10 mouse cellular contexts compared by ENCODE assay signal in the genomic region with DNA sequence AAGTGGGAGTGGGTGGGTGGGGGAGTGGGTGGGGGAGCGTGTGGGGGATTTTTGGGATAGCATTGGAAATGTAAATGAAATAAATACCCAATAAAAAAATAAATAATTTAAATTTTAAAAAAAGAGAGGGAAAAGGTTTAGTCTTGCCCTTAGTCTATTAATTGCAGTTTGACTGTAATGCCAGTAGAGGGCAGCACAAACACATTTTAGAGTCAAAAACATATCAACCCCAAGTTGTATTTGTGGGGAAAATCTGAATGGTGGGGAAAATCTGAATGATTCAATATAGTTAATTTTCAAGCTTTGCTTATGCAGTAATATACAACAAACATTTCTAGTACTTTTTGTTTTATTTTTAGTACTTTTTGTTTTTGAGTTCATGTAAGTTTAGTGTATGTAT. TPM values are rescaled to one million over a fixed set of nuclear protein-coding genes. Genes with fewer than 3 reads are reported as not detected.
DNase-seq lines count a peak whose midpoint lies in the region; ATAC-seq and TF ChIP-seq lines count a peak whose summit lies in the region.
"Had no signal": no experiment of that assay in that cellular context is flagged by ENCODE, and none has a peak within 500 bp of the region (broad histone marks: within the 10 kb centered on the region; RNA-seq: fewer than 3 reads in every experiment).

No protein-coding gene starts in this region.

- ATAC-seq in lung, postnatal 0 days: no peak
- no peak for ATAC-seq in megakaryocyte, adult 5-6 weeks (ENCODE audit: poor library complexity, severe bottlenecking)
- ATAC-seq: activated CD4-positive, CD25-positive, alpha-beta regulatory T cell, adult 4 months had no signal

- peak; percentile 75 for TF ChIP-seq CTCF in gastrocnemius, adult 2 months (IDR thresholded peaks at IDR 0.05)
- TF ChIP-seq CTCF in lung, postnatal 0 days (IDR thresholded peaks at IDR 0.05): peak; percentile 63
- no peak for TF ChIP-seq CTCF in lung, adult 2 months (IDR thresholded peaks at IDR 0.05; ENCODE audit: insufficient read depth, low read length)

- H3K36me3 ChIP-seq in lung, postnatal 0 days (ENCODE audit: insufficient read depth, low read length): no peaks in the 10 kb centered on the region
- H3K36me3 ChIP-seq: heart, embryonic 15.5 days had no signal

- no peak overlapping the region for H3K27ac ChIP-seq in gastrocnemius, adult 2 months
- H3K27ac ChIP-seq in lung, postnatal 0 days (ENCODE audit: low read length): no peak overlapping the region
- H3K27ac ChIP-seq: heart, embryonic 15.5 days had no signal

- no peak overlapping the region for H3K4me3 ChIP-seq in gastrocnemius, adult 2 months
- no peak overlapping the region for H3K4me3 ChIP-seq in lung, postnatal 0 days (ENCODE audit: low read depth, low read length)
- no peak overlapping the region for H3K4me3 ChIP-seq in lung, adult 2 months (replicated peaks; ENCODE audit: extremely low read depth, low read depth, low read length)
- H3K4me3 ChIP-seq: heart, embryonic 15.5 days had no signal

- no peaks in the 10 kb centered on the region; the same call in 1 of the 2 replicates for H3K4me1 ChIP-seq in lung, postnatal 0 days (ENCODE audit: insufficient read depth, low read depth, low read length)
- H3K4me1 ChIP-seq in lung, adult 2 months (ENCODE audit: control insufficient read depth, insufficient read depth, low read length): no peaks in the 10 kb centered on the region

- no peak for TF ChIP-seq EP300 in lung, postnatal 0 days (IDR thresholded peaks at IDR 0.05)

- H3K4me2 ChIP-seq in lung, postnatal 0 days (replicated peaks; ENCODE audit: low read depth, low read length): no peak overlapping the region
- H3K4me2 ChIP-seq: heart, embryonic 15.5 days had no signal

- no peaks in the 10 kb centered on the region; the same call in 1 of the 2 replicates for H3K27me3 ChIP-seq in lung, postnatal 0 days (replicated peaks; ENCODE audit: insufficient read depth, low read length)

- no peak for TF ChIP-seq POLR2A in lung, adult 2 months (IDR thresholded peaks at IDR 0.05; ENCODE audit: borderline replicate concordance, extremely low read depth, low read depth, low read length)

- DNase-seq in gastrocnemius, adult 2 months: no peak
- no peak for DNase-seq in gastrocnemius, postnatal 14 days
- DNase-seq in lung, postnatal 0 days (ENCODE audit: low spot score): peak; percentile 59
- no peak for DNase-seq in lung, adult 2 months
- DNase-seq in R1 (ENCODE audit: low read depth, low spot score): peak; percentile 38
- DNase-seq in naive thymus-derived CD4-positive, alpha-beta T cell, adult 2 months (ENCODE audit: low read depth): peak; percentile 61
- DNase-seq in adrenal gland, adult 18-20 months (ENCODE audit: low spot score in 2 of 2): no peak

- intact Hi-C loops in gastrocnemius, adult 2 months (cut with DNase I): no loop called here
- intact Hi-C loops in gastrocnemius, postnatal 14 days (cut with DNase I; ENCODE audit: low total_unique reads): no loop called here

- H3K9ac ChIP-seq in lung, postnatal 0 days (replicated peaks; ENCODE audit: low read depth): no peak overlapping the region
- H3K9ac ChIP-seq: heart, embryonic 15.5 days had no signal

- WGBS in lung, postnatal 0 days: 0% methylated on average over 1 of the region's 1 CpGs
- WGBS in lung, adult 2 months: 8% methylated on average over 1 of the region's 1 CpGs

- no peaks in the 10 kb centered on the region for H3K9me3 ChIP-seq in lung, postnatal 0 days (ENCODE audit: low read length)
- H3K9me3 ChIP-seq: heart, embryonic 15.5 days had no signal

RNA-seq across cellular contexts. Expression of gene Spdya, which starts 3.3 kb away (rescaled TPM):
- under 1 TPM; 0.39 to 0.66 TPM for total RNA-seq in gastrocnemius, adult 2 months (2021)
- under 1 TPM; 0.22 to 0.25 TPM for total RNA-seq in gastrocnemius, postnatal 14 days (2021)
- polyA plus RNA-seq in lung, postnatal 0 days (2015; fragmentation: Nextera tagmentation; extraction: Ambion mirVana): 0.42 and 0.46 TPM in 2 replicates
- 0.12 TPM in 1 of 2 replicates, not detected in the other for polyA plus RNA-seq in lung, adult 2 months (2012; rRNA removed)
- total RNA-seq in adrenal gland, adult 18-20 months (2021): under 1 TPM; 0.35 to 0.50 TPM
- total RNA-seq in megakaryocyte, adult 5-6 weeks (2015): not detected in 2 replicates
- not detected in 2 replicates for total RNA-seq in megakaryocyte, adult 5-6 weeks (2017)

RNA-seq across cellular contexts. Expression of gene Ndc80, which starts 21.9 kb away (rescaled TPM):
- total RNA-seq in gastrocnemius, adult 2 months (2021): under 1 TPM in 1 of 2 experiments, not detected in 1; 0.13 TPM
- total RNA-seq in gastrocnemius, postnatal 14 days (2021): 1 to 10 TPM; 2.2 to 2.3 TPM
- polyA plus RNA-seq in lung, postnatal 0 days (2015; fragmentation: Nextera tagmentation; extraction: Ambion mirVana): 3.2 and 3.3 TPM in 2 replicates
- 0.12 and 0.14 TPM in 2 replicates for polyA plus RNA-seq in lung, adult 2 months (2012; rRNA removed)
- total RNA-seq in adrenal gland, adult 18-20 months (2021): under 1 TPM; 0.70 to 0.83 TPM
- total RNA-seq in megakaryocyte, adult 5-6 weeks (2015): 73.8 and 79.1 TPM in 2 replicates
- 108 and 113 TPM in 2 replicates for total RNA-seq in megakaryocyte, adult 5-6 weeks (2017)

Comparison
In these comparisons a context has a peak if more than half of its experiments do, and no peak if none do; other contexts are left out.
1. DNase-seq: peak in lung, postnatal 0 days (single experiment), R1 (single experiment) and naive thymus-derived CD4-positive, alpha-beta T cell, adult 2 months (single experiment); none in gastrocnemius, adult 2 months (single experiment), gastrocnemius, postnatal 14 days (single experiment), lung, adult 2 months (single experiment) and adrenal gland, adult 18-20 months (0 of 2).
2. RNA of gene Ndc80, which starts 21.9 kb away (total RNA-seq): 73.8 to 113 TPM in megakaryocyte, adult 5-6 weeks; 2.2 to 2.3 TPM in gastrocnemius, postnatal 14 days, 0.70 to 0.83 TPM in adrenal gland, adult 18-20 months and 0.13 TPM in gastrocnemius, adult 2 months; every median in the first group is over 10 times any median in the second.